Mouse (Mus musculus) ES-E14 (cell line): ENCODE results near the gene Klhdc8a. TPM values are rescaled to one million over a fixed set of nuclear protein-coding genes. Genes with fewer than 3 reads are reported as not detected.

ENCODE experiments used
- DNase-seq: peaks from one replicate; pipeline ENCODE4 v3.0.0-alpha.2; 2013; ENCODE audit warnings: low read depth, low spot score
- H3K27ac ChIP-seq: 2 replicates; pipeline ENCODE4 v1.5.1; 2012; ENCODE audit warnings: low read depth, mild to moderate bottlenecking, low read length, moderate library complexity, mixed read lengths; ENCODE audit not compliant: poor library complexity, insufficient read depth, severe bottlenecking
- H3K36me3 ChIP-seq: 2 replicates; pipeline ENCODE4 v1.6.1; 2012; ENCODE audit warnings: mild to moderate bottlenecking, low read length, moderate library complexity, mixed read lengths; ENCODE audit not compliant: control insufficient read depth, poor library complexity, insufficient read depth, severe bottlenecking
- H3K4me1 ChIP-seq, 2 experiments: fragments of 150-350 bp in 1 of 2; sonication (generic) in 1 of 2; 2 replicates each; pipeline ENCODE4 v1.6.1; 2012; ENCODE audit warnings: low read length in 2 of 2, mild to moderate bottlenecking in 1 of 2, mixed read lengths in 1 of 2; ENCODE audit not compliant: control insufficient read depth in 2 of 2, insufficient read depth in 2 of 2, poor library complexity in 1 of 2
- H3K4me3 ChIP-seq, 2 experiments: fragments of 150-350 bp in 1 of 2; sonication (generic) in 1 of 2; 2 replicates each; pipeline ENCODE4 v1.5.1; 2012; ENCODE audit warnings: low read length in 2 of 2, low read depth in 1 of 2, mild to moderate bottlenecking in 1 of 2, mixed read lengths in 1 of 2; ENCODE audit not compliant: insufficient read depth in 1 of 2, poor library complexity in 1 of 2, severe bottlenecking in 1 of 2
- H3K9ac ChIP-seq: 2 replicates; pipeline ENCODE4 v1.6.1; 2012; ENCODE audit warnings: low read depth, mild to moderate bottlenecking, low read length, mixed read lengths; ENCODE audit not compliant: poor library complexity, insufficient read depth, severe bottlenecking
- H3K9me3 ChIP-seq: fragments of 150-350 bp; sonication (generic); 2 replicates; pipeline ENCODE4 v1.6.1; 2012; ENCODE audit warnings: low read depth, mild to moderate bottlenecking, low read length; ENCODE audit not compliant: control insufficient read depth, insufficient read depth
- CHD2 ChIP-seq: IDR thresholded peaks from 2 replicates; pipeline ENCODE4 v1.6.1; 2014; ENCODE audit warnings: mild to moderate bottlenecking, low read depth, low read length, inconsistent platforms
- HCFC1 ChIP-seq: IDR thresholded peaks from 2 replicates; pipeline ENCODE4 v1.6.1; 2012; ENCODE audit warnings: low read length, inconsistent platforms, borderline replicate concordance; ENCODE audit not compliant: insufficient read depth
- MAFK ChIP-seq: IDR thresholded peaks from 2 replicates; pipeline ENCODE4 v1.6.1; 2014; ENCODE audit warnings: mild to moderate bottlenecking, low read depth, low read length, inconsistent platforms; ENCODE audit not compliant: insufficient read depth
- ZC3H11A ChIP-seq: IDR thresholded peaks from 2 replicates; pipeline ENCODE4 v1.6.1; 2012; ENCODE audit warnings: low read depth, mild to moderate bottlenecking, inconsistent platforms, low read length, borderline replicate concordance
- ZNF384 ChIP-seq: IDR thresholded peaks from 2 replicates; pipeline ENCODE4 v1.6.1; 2012; ENCODE audit warnings: low read depth, low read length, inconsistent platforms
- in situ Hi-C, 2 experiments: fragments of 600-800 bp; cut with MboI; formaldehyde crosslinking; loops; one replicate each; pipeline ENCODE4 v1.15.1; 2025; ENCODE audit warnings: low sequenced_read_pairs in 2 of 2, inconsistent platforms in 1 of 2; ENCODE audit not compliant: unreplicated experiment in 2 of 2
- total RNA-seq: library from RNA; depleted of rRNA; stranded (reverse); fragments of 300-350 nt; gene quantifications from 2 replicates; pipeline ENCODE4 v1.2.3, GENCODE M21; 2012

Klhdc8a gene
- total RNA-seq, 1 experiment, result 2.8 TPM

DNA sequence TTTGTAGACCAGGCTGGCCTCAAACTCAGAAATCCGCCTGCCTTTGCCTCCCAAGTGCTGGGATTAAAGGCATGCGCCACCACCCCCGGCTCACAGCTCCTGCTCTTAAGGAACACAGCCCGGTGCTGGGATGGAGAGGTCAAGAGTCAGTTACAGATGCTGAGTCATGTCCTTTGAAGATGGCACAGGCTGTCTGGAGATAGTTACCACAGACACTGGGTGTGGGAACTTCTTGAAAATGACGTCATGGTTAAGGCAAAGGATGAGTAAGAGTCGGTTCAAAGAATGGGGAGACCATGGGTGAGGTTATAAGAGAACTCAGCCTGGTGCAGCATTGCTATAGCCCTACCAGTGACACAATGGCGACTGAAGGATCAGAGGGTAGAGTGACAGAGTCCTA lies 33.8 kb upstream of the Klhdc8a start:
- no peak overlapping the region for H3K4me3 ChIP-seq
- no peaks in the 10 kb centered on the region for H3K9me3 ChIP-seq
- TF ChIP-seq ZNF384, result no peak
- TF ChIP-seq MAFK, result peak; percentile 91
- in situ Hi-C loops, result no loop called here
- DNase-seq, result no peak
- H3K27ac ChIP-seq, result peak overlapping the region; percentile 99
- H3K4me1 ChIP-seq, result peaks cover 21 to 34% of the 10 kb centered on the region in 2 experiments
- H3K36me3 ChIP-seq, result no peaks in the 10 kb centered on the region
- peak overlapping the region; percentile 81; the same call in 1 of the 2 replicates for H3K9ac ChIP-seq

DNA sequence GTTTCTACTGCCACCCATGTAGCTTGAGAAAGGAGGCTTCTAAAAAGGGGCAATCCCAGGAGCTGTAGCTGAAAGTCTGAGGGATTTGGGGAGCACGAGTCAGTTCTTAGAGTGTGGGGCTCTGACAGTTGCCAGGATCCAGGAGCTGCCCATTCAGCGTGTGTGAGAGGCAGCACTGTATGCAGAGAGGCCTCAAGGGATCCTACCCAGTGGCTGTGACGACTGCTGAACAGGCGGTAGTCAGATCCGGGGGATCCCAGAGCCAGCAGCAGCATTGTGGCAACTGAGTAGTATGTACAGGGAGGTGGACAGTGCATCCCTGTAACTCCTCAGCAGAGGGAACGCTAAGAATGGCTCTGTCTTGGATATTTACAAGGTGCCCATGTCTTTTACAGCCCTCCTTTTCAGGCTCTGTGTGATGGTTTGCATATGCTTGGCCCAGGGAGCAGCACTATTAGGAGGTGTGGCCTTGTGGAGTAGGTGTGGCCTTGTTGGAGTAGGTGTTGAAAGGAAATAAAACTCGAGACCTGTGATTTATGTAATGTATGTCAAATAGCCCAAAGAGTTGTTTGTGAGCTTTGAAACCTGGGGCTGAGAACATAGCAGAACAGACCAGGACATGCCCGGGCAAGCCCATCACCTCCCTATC lies 33.1 kb upstream of the Klhdc8a start:
- H3K36me3 ChIP-seq, result no peaks in the 10 kb centered on the region
- DNase-seq, result no peak
- peak overlapping the region; percentile 81 for H3K9ac ChIP-seq
- in situ Hi-C loops, result no loop called here
- H3K9me3 ChIP-seq, result no peaks in the 10 kb centered on the region
- TF ChIP-seq CHD2 (no peak), MAFK (no peak), ZNF384 (no peak), ZC3H11A (no peak), HCFC1 (no peak)
- peak overlapping the region in 1 of 2 experiments; percentile 39; a peak in 1 of 4 replicates for H3K4me3 ChIP-seq
- H3K4me1 ChIP-seq, result peaks cover 22 to 38% of the 10 kb centered on the region in 2 experiments
- peak overlapping the region; percentile 99 for H3K27ac ChIP-seq

DNA sequence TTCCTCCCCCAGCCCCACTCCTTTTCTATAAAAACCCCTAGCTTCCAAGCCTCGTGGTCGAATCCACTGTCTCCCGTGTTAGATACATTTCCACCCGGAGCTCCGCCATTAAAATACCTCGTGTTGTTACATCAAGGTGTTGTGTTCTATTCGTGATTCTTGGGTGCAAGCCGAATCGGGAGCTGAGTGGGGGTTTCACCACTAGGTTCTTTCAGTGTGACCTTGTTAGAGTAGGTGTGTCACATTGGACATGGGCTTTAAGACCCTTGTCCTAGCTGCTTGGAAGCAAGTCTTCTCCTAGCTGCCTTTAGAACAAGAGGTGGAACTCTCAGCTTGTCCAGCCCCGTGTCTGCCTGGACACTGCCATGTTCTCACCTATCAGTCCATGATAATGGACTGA lies 32.5 kb upstream of the Klhdc8a start:
- Histone ChIP-seq H3K9me3 (no peaks in the 10 kb centered on the region), H3K4me1 (peaks cover 22 to 38% of the 10 kb centered on the region in 2 experiments), H3K9ac (peak overlapping the region; percentile 63), H3K4me3 (peak overlapping the region in 1 of 2 experiments; percentile 17; a peak in 1 of 4 replicates), H3K27ac (peak overlapping the region; percentile 99), H3K36me3 (no peaks in the 10 kb centered on the region)
- in situ Hi-C loops, result no loop called here
- DNase-seq, result no peak
- TF ChIP-seq HCFC1 (no peak), ZNF384 (no peak), ZC3H11A (no peak), CHD2 (no peak), MAFK (no peak)

DNA sequence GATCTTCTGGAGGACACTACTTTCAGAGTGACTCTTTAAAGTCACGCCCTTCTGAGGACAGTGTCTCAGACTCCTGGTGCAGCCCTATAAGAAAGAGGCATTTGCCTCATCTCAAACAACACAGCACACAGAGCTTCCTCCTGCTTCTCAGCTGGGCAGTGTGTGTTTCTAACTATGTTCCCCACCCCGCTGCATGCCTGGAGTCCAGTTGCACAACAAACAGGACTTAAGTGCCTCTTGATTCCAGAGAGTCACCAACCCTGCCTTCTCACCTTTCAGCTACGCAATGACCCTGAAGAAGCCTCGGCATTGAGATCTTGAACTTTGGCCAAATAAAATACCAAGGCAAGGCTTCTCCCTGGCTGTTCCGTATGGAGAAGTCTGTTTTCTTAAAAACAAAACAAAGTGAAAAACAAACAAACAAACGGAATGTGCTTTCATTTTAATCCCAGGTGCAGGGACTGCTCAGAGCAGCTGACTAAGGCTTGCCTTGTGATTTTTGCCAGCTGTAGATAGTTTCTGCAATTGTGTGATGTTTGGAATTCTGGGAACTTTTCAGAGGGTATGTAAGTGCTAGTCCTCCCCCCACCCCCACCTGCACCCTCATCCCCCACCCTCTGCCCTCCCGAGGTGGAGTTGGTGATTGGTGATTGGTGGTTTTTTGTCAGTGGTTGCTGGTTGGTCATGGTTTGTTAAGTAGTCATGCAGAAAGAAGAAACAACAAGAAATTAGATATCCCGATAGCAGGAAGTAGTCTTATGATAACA lies 31.5 kb upstream of the Klhdc8a start:
- Histone ChIP-seq H3K4me1 (peaks cover 22 to 45% of the 10 kb centered on the region in 2 experiments), H3K9ac (peak overlapping the region; percentile 45; the same call in 1 of the 2 replicates), H3K9me3 (no peaks in the 10 kb centered on the region), H3K4me3 (peak overlapping the region in 1 of 2 experiments; percentile 16; a peak in 2 of 4 replicates), H3K36me3 (no peaks in the 10 kb centered on the region), H3K27ac (peak overlapping the region; percentile 99)
- in situ Hi-C loops, result no loop called here
- TF ChIP-seq ZC3H11A, result no peak
- TF ChIP-seq ZNF384, result no peak
- TF ChIP-seq CHD2, result no peak
- TF ChIP-seq MAFK, result no peak
- no peak for DNase-seq
